Mouse (Mus musculus): ENCODE data around the gene Kel. TPM values are rescaled to one million over a fixed set of nuclear protein-coding genes. Genes with fewer than 3 reads are reported as not detected.

Kel gene
- total RNA-seq, 2 experiments from 2014 or later, result not detected

DNA sequence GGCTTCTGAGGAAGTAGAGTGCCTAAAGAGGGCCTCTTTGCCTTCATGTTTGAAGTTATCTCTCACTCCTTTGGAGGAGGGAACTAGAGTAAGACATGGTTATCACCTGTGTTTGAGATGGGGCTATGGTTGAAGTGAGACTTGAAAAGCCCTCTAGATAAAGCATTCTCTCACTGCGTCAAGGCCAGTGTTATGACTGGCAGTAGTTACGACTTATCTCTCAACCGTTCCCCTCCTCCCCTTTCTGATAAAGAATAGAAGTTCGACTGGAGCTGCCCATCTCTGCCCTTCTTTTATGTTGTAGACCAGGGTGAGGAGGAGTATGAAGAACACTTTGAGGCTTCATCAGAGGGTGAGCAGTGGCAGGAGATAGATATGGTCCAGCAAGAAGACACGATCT is 19.2 kb downstream of the Kel start:
- no peak for TF ChIP-seq CTCF (IDR thresholded peaks at IDR 0.05)
- Histone ChIP-seq H3K4me3 (no peak overlapping the region), H3K27ac (no peak overlapping the region)
- no peak for DNase-seq
- intact Hi-C loops (cut with DNase I), result no loop called here

- no peak within 1 kb of the TSS for H3K4me3 ChIP-seq
- TF ChIP-seq CTCF (IDR thresholded peaks at IDR 0.05), result no peak
- intact Hi-C loops (cut with DNase I), result no loop called here
- no peak for DNase-seq
- no peak within 1 kb of the TSS for H3K27ac ChIP-seq
These were observed 20.0 kb downstream of the Kel start, which contains the start of gene Llcfc1 for GRCm38 (mm10) chr6:41684131-41684530. TSS of gene Llcfc1 (plus strand) at chr6:41684431.

GRCm38 (mm10) chr6:41681656-41682055 is 22.5 kb downstream of the Kel start:
- DNase-seq, result no peak
- intact Hi-C loops (cut with DNase I), result no loop called here
- Histone ChIP-seq H3K27ac (no peak overlapping the region), H3K4me3 (no peak overlapping the region)
- no peak for TF ChIP-seq CTCF (IDR thresholded peaks at IDR 0.05)

DNA sequence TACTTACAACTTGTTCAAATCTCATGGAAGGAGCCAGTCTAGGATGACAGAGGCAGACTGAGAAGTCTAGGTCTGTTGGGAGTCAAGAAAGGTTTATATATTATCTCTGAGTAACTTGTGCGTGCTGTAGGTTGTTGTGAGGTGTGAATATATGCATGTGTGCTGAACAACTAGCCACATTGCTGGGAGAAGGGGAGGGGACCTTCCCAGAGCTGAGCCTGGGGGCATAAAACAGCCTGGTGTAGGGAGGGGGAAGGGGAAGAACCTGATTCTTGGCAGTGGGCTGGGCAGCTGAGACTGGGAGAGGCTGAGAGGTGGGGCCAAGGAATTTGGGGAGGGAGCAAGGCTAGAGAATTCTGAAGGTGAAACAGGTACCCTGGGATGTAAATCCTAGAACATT is 23.5 kb downstream of the Kel start, which contains the start of gene Trpv5:
Gene Trpv5, minus strand, starts transcription at position 101 of the 400 bp plus-strand sequence.
- intact Hi-C loops (cut with DNase I), result no loop called here
- TF ChIP-seq CTCF (IDR thresholded peaks at IDR 0.05), result no peak
- Histone ChIP-seq H3K4me3 (no peak within 1 kb of the TSS), H3K27ac (no peak within 1 kb of the TSS)
- no peak for DNase-seq

DNA sequence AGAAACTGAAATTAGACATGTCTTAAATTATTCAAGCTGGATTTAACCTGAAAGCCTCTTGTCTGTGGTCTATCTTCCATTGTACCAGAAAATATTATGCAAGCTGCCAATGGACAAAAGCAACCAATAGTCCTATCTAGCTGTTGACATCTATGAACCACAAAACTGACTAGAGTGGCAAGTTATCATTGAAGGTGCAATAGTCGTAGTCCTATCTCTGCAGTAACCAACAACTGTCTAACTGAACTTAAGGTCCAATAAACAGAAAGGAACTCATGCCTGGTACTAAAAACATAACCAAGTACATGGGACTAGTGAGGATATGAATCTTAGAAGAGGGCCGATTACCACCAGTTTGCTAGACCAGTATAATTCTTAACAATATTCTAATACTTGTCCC is 27.6 kb downstream of the Kel start:
- intact Hi-C loops (cut with DNase I), result no loop called here
- no peak overlapping the region for H3K27ac ChIP-seq
- TF ChIP-seq CTCF (IDR thresholded peaks at IDR 0.05), result no peak
- H3K4me3 ChIP-seq, result no peak overlapping the region
- no peak for DNase-seq

GRCm38 (mm10) chr6:41662320-41662719 is 41.8 kb downstream of the Kel start:
- peak; percentile 24; the same call in 1 of the 2 replicates for TF ChIP-seq CTCF (IDR thresholded peaks at IDR 0.05)

GRCm38 (mm10) chr6:41658487-41658886 is 45.7 kb downstream of the Kel start:
- H3K27ac ChIP-seq, result no peak overlapping the region
- no peak for TF ChIP-seq CTCF (IDR thresholded peaks at IDR 0.05)
- no peak for DNase-seq
- H3K4me3 ChIP-seq, result no peak overlapping the region
- intact Hi-C loops (cut with DNase I), result no loop called here

More at GRCm38 (mm10) chr6:41662320-41662719, 41.8 kb downstream of the Kel start:
- no peak for DNase-seq
- intact Hi-C loops (cut with DNase I), result no loop called here
- no peak overlapping the region for H3K4me3 ChIP-seq
- H3K27ac ChIP-seq, result no peak overlapping the region

DNA sequence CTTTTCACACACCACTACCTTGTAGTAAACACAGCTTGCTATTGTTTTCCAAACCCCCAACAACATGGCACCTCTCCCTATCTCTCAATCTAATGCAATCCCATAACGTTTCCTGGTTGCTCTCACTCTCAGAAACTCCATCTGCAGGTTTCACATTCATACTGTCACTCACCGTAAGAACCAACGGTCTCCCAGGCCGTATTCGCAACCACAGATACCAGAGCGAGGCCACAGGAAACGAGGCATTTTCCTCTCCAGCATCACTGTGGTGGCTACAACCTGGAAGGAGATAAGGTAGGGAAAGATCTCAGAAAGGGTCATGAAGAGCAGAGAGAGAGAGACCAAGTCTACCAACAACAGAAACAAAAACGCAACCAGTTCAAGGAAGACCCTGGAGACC is 49.5 kb downstream of the Kel start:
- DNase-seq, result no peak
- intact Hi-C loops (cut with DNase I), result no loop called here
- Histone ChIP-seq H3K27ac (no peak overlapping the region), H3K4me3 (no peak overlapping the region)
- no peak for TF ChIP-seq CTCF (IDR thresholded peaks at IDR 0.05)

DNA sequence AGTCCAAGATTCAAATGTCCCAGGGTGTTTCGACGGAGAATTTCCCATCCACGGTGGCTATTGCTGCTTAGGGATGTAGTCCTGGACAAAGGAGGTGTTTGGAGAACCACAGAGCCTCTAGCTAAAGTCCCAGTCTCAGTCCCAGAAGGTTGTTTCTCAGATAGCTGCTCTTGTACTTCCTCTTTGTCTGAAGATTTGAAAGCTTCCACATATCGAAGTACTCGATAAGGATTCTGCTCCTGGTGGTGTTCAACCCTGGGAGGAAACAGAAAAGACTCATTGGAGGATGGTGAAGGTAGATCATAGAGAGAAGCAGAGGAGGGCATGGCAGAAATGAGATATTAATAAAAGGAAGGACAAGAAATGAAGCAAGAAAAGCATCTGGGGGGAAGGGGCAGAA is 51.0 kb downstream of the Kel start:
- Histone ChIP-seq H3K4me3 (no peak overlapping the region), H3K27ac (no peak overlapping the region)
- intact Hi-C loops (cut with DNase I), result no loop called here
- no peak for TF ChIP-seq CTCF (IDR thresholded peaks at IDR 0.05)
- no peak for DNase-seq

GRCm38 (mm10) chr6:41646672-41647071 is 57.5 kb downstream of the Kel start:
- Histone ChIP-seq H3K4me3 (no peak overlapping the region), H3K27ac (no peak overlapping the region)
- intact Hi-C loops (cut with DNase I), result no loop called here
- no peak for DNase-seq
- no peak for TF ChIP-seq CTCF (IDR thresholded peaks at IDR 0.05)

DNA sequence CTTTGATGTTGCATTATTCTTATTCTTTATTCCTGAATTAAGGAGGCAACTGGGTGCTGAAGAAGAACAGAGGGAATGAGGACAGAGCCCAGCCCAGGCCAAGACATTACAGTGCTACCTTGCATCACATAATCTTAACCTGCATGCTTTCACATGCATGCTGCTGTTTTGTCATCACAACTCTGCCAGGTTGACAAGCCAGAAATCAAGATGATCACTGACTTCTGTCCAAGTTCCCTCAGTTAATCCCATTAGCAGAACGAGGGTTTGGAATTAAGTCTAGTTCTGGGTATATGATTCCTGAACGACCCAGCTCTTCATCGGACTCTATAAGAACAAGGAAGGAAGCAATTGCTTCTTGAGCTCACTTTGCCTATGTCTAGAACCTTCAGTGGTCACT is 57.9 kb downstream of the Kel start:
- Histone ChIP-seq H3K27ac (no peak overlapping the region), H3K4me3 (no peak overlapping the region)
- intact Hi-C loops (cut with DNase I), result no loop called here
- no peak for TF ChIP-seq CTCF (IDR thresholded peaks at IDR 0.05)
- DNase-seq, result no peak

- H3K27ac ChIP-seq, result no peak overlapping the region
- H3K4me3 ChIP-seq, result no peak overlapping the region
- intact Hi-C loops (cut with DNase I), result no loop called here
- TF ChIP-seq CTCF (IDR thresholded peaks at IDR 0.05), result no peak
- DNase-seq, result no peak
These were observed 60.9 kb downstream of the Kel start for GRCm38 (mm10) chr6:41643227-41643626.

DNA sequence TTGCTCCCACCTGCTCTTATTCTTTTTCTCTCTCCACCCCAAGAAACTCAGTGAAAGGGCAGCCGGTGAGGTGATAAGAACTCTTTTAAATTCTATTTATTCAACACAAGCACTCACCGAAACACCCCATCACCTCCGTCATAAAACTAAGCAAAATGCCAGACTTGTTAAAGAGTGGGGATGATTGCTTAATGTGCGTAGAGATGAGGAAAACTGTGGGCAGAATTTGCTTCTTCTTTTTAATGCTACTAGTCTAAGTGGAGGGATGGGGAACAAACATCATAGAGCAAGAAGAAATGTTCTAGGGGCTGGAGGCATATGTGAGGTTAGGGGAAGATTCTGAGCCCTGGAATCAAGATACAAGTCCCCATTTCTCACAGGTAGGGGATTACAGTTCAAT is 61.4 kb downstream of the Kel start:
- H3K27ac ChIP-seq, result no peak overlapping the region
- intact Hi-C loops (cut with DNase I), result no loop called here
- DNase-seq, result no peak
- H3K4me3 ChIP-seq, result no peak overlapping the region
- no peak for TF ChIP-seq CTCF (IDR thresholded peaks at IDR 0.05)

GRCm38 (mm10) chr6:41641173-41641866 is 62.8 kb downstream of the Kel start:
- Histone ChIP-seq H3K27ac (no peak overlapping the region), H3K4me3 (no peak overlapping the region)
- no peak for DNase-seq
- intact Hi-C loops (cut with DNase I), result no loop called here
- TF ChIP-seq CTCF (IDR thresholded peaks at IDR 0.05), result no peak
